Mouse (Mus musculus): ENCODE results near the gene Fgf3. TPM values are rescaled to one million over a fixed set of nuclear protein-coding genes. Genes with fewer than 3 reads are reported as not detected.
"Not testable (repeated sequence)": the region's sequence is repeated elsewhere in the genome, so short reads cannot be mapped to it uniquely, and the experiment has no call there.

Gene Fgf3
- polyA plus RNA-seq, 1 experiment, result 0.16 TPM

GRCm38 (mm10) chr7:144883106-144883505 lies 45.2 kb downstream of the Fgf3 start:
- TF ChIP-seq CTCF (IDR thresholded peaks at IDR 0.05; ENCODE audit: extremely low read depth, insufficient read length, insufficient replicate concordance, low read depth, low read length) (no peak), POLR2A (IDR thresholded peaks at IDR 0.05; ENCODE audit: low read depth, low read length) (no peak)
- peaks cover 2% of the 10 kb centered on the region for H3K27me3 ChIP-seq (ENCODE audit: control insufficient read depth, insufficient read depth, low read length)
- no peaks in the 10 kb centered on the region for H3K4me1 ChIP-seq (ENCODE audit: control insufficient read depth, insufficient read depth, insufficient read length, low read length)
- 51% methylated on average over 2 of the region's 2 CpGs for WGBS
- H3K27ac ChIP-seq (ENCODE audit: insufficient read depth, low read depth, low read length), result no peak overlapping the region
- no peaks in the 10 kb centered on the region for H3K36me3 ChIP-seq (ENCODE audit: control insufficient read depth, insufficient read depth, low read length)
- no peak overlapping the region for H3K4me3 ChIP-seq (ENCODE audit: low read depth, low read length)

GRCm38 (mm10) chr7:144887672-144888071 lies 49.8 kb downstream of the Fgf3 start:
- TF ChIP-seq POLR2A (IDR thresholded peaks at IDR 0.05; ENCODE audit: low read depth, low read length) (no peak), CTCF (IDR thresholded peaks at IDR 0.05; ENCODE audit: extremely low read depth, insufficient read length, insufficient replicate concordance, low read depth, low read length) (no peak)
- no peaks in the 10 kb centered on the region for H3K4me1 ChIP-seq (ENCODE audit: control insufficient read depth, insufficient read depth, insufficient read length, low read length)
- no peak overlapping the region for H3K4me3 ChIP-seq (ENCODE audit: low read depth, low read length)
- WGBS, result 83% methylated on average over 2 of the region's 2 CpGs
- H3K27me3 ChIP-seq (ENCODE audit: control insufficient read depth, insufficient read depth, low read length), result peaks cover 3% of the 10 kb centered on the region
- H3K27ac ChIP-seq (ENCODE audit: insufficient read depth, low read depth, low read length), result no peak overlapping the region
- no peaks in the 10 kb centered on the region for H3K36me3 ChIP-seq (ENCODE audit: control insufficient read depth, insufficient read depth, low read length)

- H3K4me1 ChIP-seq (ENCODE audit: control insufficient read depth, insufficient read depth, insufficient read length, low read length), result no peaks in the 10 kb centered on the region
- no peak overlapping the region for H3K4me3 ChIP-seq (ENCODE audit: low read depth, low read length)
- TF ChIP-seq CTCF (IDR thresholded peaks at IDR 0.05; ENCODE audit: extremely low read depth, insufficient read length, insufficient replicate concordance, low read depth, low read length), result no peak
- no peak for TF ChIP-seq POLR2A (IDR thresholded peaks at IDR 0.05; ENCODE audit: low read depth, low read length)
- 20% methylated on average over 18 of the region's 18 CpGs for WGBS
- H3K27me3 ChIP-seq (ENCODE audit: control insufficient read depth, insufficient read depth, low read length), result peaks cover 3% of the 10 kb centered on the region
- no peaks in the 10 kb centered on the region for H3K36me3 ChIP-seq (ENCODE audit: control insufficient read depth, insufficient read depth, low read length)
- no peak overlapping the region for H3K27ac ChIP-seq (ENCODE audit: insufficient read depth, low read depth, low read length)
Measured at GRCm38 (mm10) chr7:144888564-144889299, 50.8 kb downstream of the Fgf3 start.

- WGBS, result 94% methylated on average over 1 of the region's 1 CpGs
- H3K4me1 ChIP-seq (ENCODE audit: control insufficient read depth, insufficient read depth, insufficient read length, low read length); H3K36me3 ChIP-seq (ENCODE audit: control insufficient read depth, insufficient read depth, low read length); H3K4me3 ChIP-seq (ENCODE audit: low read depth, low read length); H3K27ac ChIP-seq (ENCODE audit: insufficient read depth, low read depth, low read length): not testable (repeated sequence)
- H3K27me3 ChIP-seq (ENCODE audit: control insufficient read depth, insufficient read depth, low read length), result peaks cover 16% of the 10 kb centered on the region
Measured at GRCm38 (mm10) chr7:144890661-144891060, 52.8 kb downstream of the Fgf3 start.

GRCm38 (mm10) chr7:144891863-144892262 lies 54.0 kb downstream of the Fgf3 start:
- no peak overlapping the region for H3K27ac ChIP-seq (ENCODE audit: insufficient read depth, low read depth, low read length)
- no peaks in the 10 kb centered on the region for H3K36me3 ChIP-seq (ENCODE audit: control insufficient read depth, insufficient read depth, low read length)
- peaks cover 10% of the 10 kb centered on the region for H3K4me1 ChIP-seq (ENCODE audit: control insufficient read depth, insufficient read depth, insufficient read length, low read length)
- no peak overlapping the region for H3K4me3 ChIP-seq (ENCODE audit: low read depth, low read length)
- WGBS, result 66% methylated on average over 2 of the region's 2 CpGs
- peaks cover 27% of the 10 kb centered on the region for H3K27me3 ChIP-seq (ENCODE audit: control insufficient read depth, insufficient read depth, low read length)
- TF ChIP-seq POLR2A (IDR thresholded peaks at IDR 0.05; ENCODE audit: low read depth, low read length) (no peak), CTCF (IDR thresholded peaks at IDR 0.05; ENCODE audit: extremely low read depth, insufficient read length, insufficient replicate concordance, low read depth, low read length) (no peak)

GRCm38 (mm10) chr7:144892322-144892721 lies 54.4 kb downstream of the Fgf3 start:
- Histone ChIP-seq H3K4me3 (ENCODE audit: low read depth, low read length) (no peak overlapping the region), H3K27me3 (ENCODE audit: control insufficient read depth, insufficient read depth, low read length) (peaks cover 32% of the 10 kb centered on the region), H3K27ac (ENCODE audit: insufficient read depth, low read depth, low read length) (no peak overlapping the region), H3K4me1 (ENCODE audit: control insufficient read depth, insufficient read depth, insufficient read length, low read length) (peaks cover 13% of the 10 kb centered on the region), H3K36me3 (ENCODE audit: control insufficient read depth, insufficient read depth, low read length) (no peaks in the 10 kb centered on the region)
- TF ChIP-seq CTCF (IDR thresholded peaks at IDR 0.05; ENCODE audit: extremely low read depth, insufficient read length, insufficient replicate concordance, low read depth, low read length), result no peak
- no peak for TF ChIP-seq POLR2A (IDR thresholded peaks at IDR 0.05; ENCODE audit: low read depth, low read length)
- 61% methylated on average over 6 of the region's 6 CpGs for WGBS

Other genes starting within 250 kb of the Fgf3 start
- 8.9 and 18.0 TPM in 2 replicates for gene Ano1, start 86.1 kb upstream of the Fgf3 start, polyA plus RNA-seq (2012; rRNA removed)
- gene Fgf4, start 9.3 kb downstream of the Fgf3 start, polyA plus RNA-seq (2012; rRNA removed), result 0.04 TPM in 1 of 2 replicates, not detected in the other
- gene Fgf15, start 58.4 kb downstream of the Fgf3 start, polyA plus RNA-seq (2012; rRNA removed), result 2.6 TPM in 1 of 2 replicates, not detected in the other
- 6.4 and 14.1 TPM in 2 replicates for gene LTO1, start 77.0 kb downstream of the Fgf3 start, polyA plus RNA-seq (2012; rRNA removed)
- 15.9 and 42.5 TPM in 2 replicates for gene Ccnd1, start 101.8 kb downstream of the Fgf3 start, polyA plus RNA-seq (2012; rRNA removed)

Data from small intestine, adult 2 months (tissue).